Mouse (Mus musculus) myocyte (in vitro differentiated cells): Measurements from ENCODE around the gene Slco3a1. TPM values are rescaled to one million over a fixed set of nuclear protein-coding genes. Genes with fewer than 3 reads are reported as not detected.
A peak's percentile ranks its signal among the peaks of the same experiment; 100 is the strongest.

Experiments used
- H3K27me3 ChIP-seq: one replicate; pipeline ENCODE4 v1.6.1; 2011; ENCODE audit not compliant: control insufficient read depth, insufficient read depth, insufficient read length
- H3K36me3 ChIP-seq: one replicate; pipeline ENCODE4 v1.6.1; 2011; ENCODE audit not compliant: control insufficient read depth, insufficient read depth
- H3K4me2 ChIP-seq: one replicate; pipeline ENCODE4 v1.6.1; 2011; ENCODE audit warnings: low read depth, control low read depth
- H3K4me3 ChIP-seq: one replicate; pipeline ENCODE4 v1.5.1; 2011; ENCODE audit warnings: mild to moderate bottlenecking, control low read depth, moderate library complexity
- H3K79me2 ChIP-seq: one replicate; pipeline ENCODE4 v1.6.1; 2011; ENCODE audit not compliant: control insufficient read depth, insufficient read depth
- H3ac ChIP-seq: one replicate; pipeline ENCODE4 v1.6.1; 2011; ENCODE audit not compliant: control insufficient read depth, insufficient read length
- CEBPB ChIP-seq: IDR thresholded peaks from 2 replicates; pipeline ENCODE4 v1.6.1; 2011; ENCODE audit warnings: mild to moderate bottlenecking, moderate library complexity; ENCODE audit not compliant: poor library complexity, insufficient read depth, severe bottlenecking
- E2F4 ChIP-seq: IDR thresholded peaks from one replicate; pipeline ENCODE4 v1.6.1; 2011; ENCODE audit warnings: mild to moderate bottlenecking, control low read depth, moderate library complexity; ENCODE audit not compliant: insufficient read depth
- MAX ChIP-seq: IDR thresholded peaks from one replicate; pipeline ENCODE4 v1.6.1; 2011; ENCODE audit warnings: low read depth, mild to moderate bottlenecking, control low read depth
- MYOD1 ChIP-seq, 3 experiments: IDR thresholded peaks; one replicate each; pipeline ENCODE4 v1.6.1; 2011; ENCODE audit warnings: control low read depth in 2 of 3, low read depth in 2 of 3, mild to moderate bottlenecking in 2 of 3, moderate library complexity in 1 of 3; ENCODE audit not compliant: insufficient read length in 2 of 3, control insufficient read depth in 1 of 3
- MYOG ChIP-seq, 3 experiments: IDR thresholded peaks; one replicate each; pipeline ENCODE4 v1.6.1; 2011; ENCODE audit warnings: control low read depth in 2 of 3, low read depth in 2 of 3, mild to moderate bottlenecking in 2 of 3; ENCODE audit not compliant: insufficient read length in 2 of 3, control insufficient read depth in 1 of 3, insufficient read depth in 1 of 3
- POLR2A ChIP-seq: IDR thresholded peaks from one replicate; pipeline ENCODE4 v1.6.1; 2011; ENCODE audit warnings: low read depth, mild to moderate bottlenecking, control low read depth, moderate library complexity; ENCODE audit not compliant: insufficient read length
- POLR2AphosphoS2 ChIP-seq: IDR thresholded peaks from one replicate; pipeline ENCODE4 v1.6.1; 2011; ENCODE audit warnings: low read depth, control low read depth; ENCODE audit not compliant: insufficient read length
- REST ChIP-seq: IDR thresholded peaks from one replicate; pipeline ENCODE4 v1.6.1; 2011; ENCODE audit warnings: mild to moderate bottlenecking, control low read depth, moderate library complexity; ENCODE audit not compliant: insufficient read depth, insufficient read length
- SRF ChIP-seq: IDR thresholded peaks from one replicate; pipeline ENCODE4 v1.6.1; 2011; ENCODE audit warnings: low read depth; ENCODE audit not compliant: control insufficient read depth, insufficient read length
- TCF12 ChIP-seq: IDR thresholded peaks from one replicate; pipeline ENCODE4 v1.6.1; 2011; ENCODE audit warnings: mild to moderate bottlenecking, control low read depth; ENCODE audit not compliant: poor library complexity, insufficient read depth, severe bottlenecking
- TCF3 ChIP-seq: IDR thresholded peaks from one replicate; pipeline ENCODE4 v1.6.1; 2011; ENCODE audit warnings: low read depth, control low read depth; ENCODE audit not compliant: insufficient read length
- USF1 ChIP-seq: IDR thresholded peaks from one replicate; pipeline ENCODE4 v1.6.1; 2011; ENCODE audit warnings: low read depth, mild to moderate bottlenecking, control low read depth, moderate library complexity
- polyA plus RNA-seq: library from polyadenylated mRNA; unstranded; fragments of >200 nt; fragmentation: generic; extraction: Trizol; gene quantifications from one replicate; pipeline ENCODE4 v1.2.1, GENCODE M21; 2012; ENCODE audit warnings: missing spikeins

Slco3a1 gene
- polyA plus RNA-seq, 1 experiment: 50.7 TPM

GRCm38 (mm10) chr7:74422731-74423130 is 131.8 kb downstream of the Slco3a1 start:
- peaks cover 3% of the 10 kb centered on the region for H3K79me2 ChIP-seq
- no peak for TF ChIP-seq POLR2AphosphoS2
- TF ChIP-seq USF1: no peak
- no peak for TF ChIP-seq POLR2A
- TF ChIP-seq TCF3: no peak
- TF ChIP-seq MYOD1 (IDR thresholded peaks at IDR 0.05; ENCODE audit: control insufficient read depth in 1 of 3, insufficient read length in 2 of 3, low read depth in 2 of 3): no peak
- TF ChIP-seq E2F4: no peak
- no peak for TF ChIP-seq REST
- no peak overlapping the region for H3ac ChIP-seq
- no peaks in the 10 kb centered on the region for H3K27me3 ChIP-seq
- no peak overlapping the region for H3K4me3 ChIP-seq
- H3K36me3 ChIP-seq: no peaks in the 10 kb centered on the region
- H3K4me2 ChIP-seq: no peak overlapping the region

GRCm38 (mm10) chr7:74422002-74422401 is 132.6 kb downstream of the Slco3a1 start:
- TF ChIP-seq TCF12: no peak
- no peak for TF ChIP-seq MYOD1 (IDR thresholded peaks at IDR 0.05; ENCODE audit: control insufficient read depth in 1 of 3, insufficient read length in 2 of 3, low read depth in 2 of 3)
- no peak for TF ChIP-seq MYOG (IDR thresholded peaks at IDR 0.05; ENCODE audit: control insufficient read depth in 1 of 3, insufficient read depth in 1 of 3, insufficient read length in 2 of 3, low read depth in 2 of 3)
- TF ChIP-seq POLR2A: no peak
- TF ChIP-seq MAX: no peak
- TF ChIP-seq REST: no peak
- TF ChIP-seq E2F4: no peak
- TF ChIP-seq POLR2AphosphoS2: no peak
- no peak for TF ChIP-seq TCF3
- no peaks in the 10 kb centered on the region for H3K36me3 ChIP-seq
- H3K4me3 ChIP-seq: no peak overlapping the region
- peaks cover 4% of the 10 kb centered on the region for H3K79me2 ChIP-seq
- no peaks in the 10 kb centered on the region for H3K27me3 ChIP-seq
- H3K4me2 ChIP-seq: no peak overlapping the region
- H3ac ChIP-seq: no peak overlapping the region

- Histone ChIP-seq H3K27me3 (no peaks in the 10 kb centered on the region), H3K79me2 (peaks cover 4% of the 10 kb centered on the region), H3K4me2 (no peak overlapping the region), H3K36me3 (no peaks in the 10 kb centered on the region), H3K4me3 (no peak overlapping the region), H3ac (no peak overlapping the region)
- TF ChIP-seq MYOD1 (IDR thresholded peaks at IDR 0.05; ENCODE audit: control insufficient read depth in 1 of 3, insufficient read length in 2 of 3, low read depth in 2 of 3): no peak
- no peak for TF ChIP-seq TCF12
- TF ChIP-seq SRF: no peak
- no peak for TF ChIP-seq USF1
- TF ChIP-seq POLR2A: no peak
- no peak for TF ChIP-seq E2F4
- TF ChIP-seq CEBPB: no peak
- no peak for TF ChIP-seq REST
- no peak for TF ChIP-seq TCF3
Observed at GRCm38 (mm10) chr7:74421591-74421990, 133.0 kb downstream of the Slco3a1 start.

GRCm38 (mm10) chr7:74419706-74420105 is 134.9 kb downstream of the Slco3a1 start:
- no peak overlapping the region for H3K4me2 ChIP-seq
- H3K27me3 ChIP-seq: no peaks in the 10 kb centered on the region
- H3ac ChIP-seq: no peak overlapping the region
- H3K36me3 ChIP-seq: no peaks in the 10 kb centered on the region
- no peak overlapping the region for H3K4me3 ChIP-seq
- TF ChIP-seq CEBPB (no peak), POLR2AphosphoS2 (no peak), TCF3 (no peak), USF1 (no peak), REST (no peak), MAX (no peak), SRF (no peak), TCF12 (no peak), POLR2A (no peak), MYOG (IDR thresholded peaks at IDR 0.05; ENCODE audit: control insufficient read depth in 1 of 3, insufficient read depth in 1 of 3, insufficient read length in 2 of 3, low read depth in 2 of 3) (no peak), E2F4 (no peak), MYOD1 (IDR thresholded peaks at IDR 0.05; ENCODE audit: control insufficient read depth in 1 of 3, insufficient read length in 2 of 3, low read depth in 2 of 3) (no peak)
- H3K79me2 ChIP-seq: peaks cover 4% of the 10 kb centered on the region

GRCm38 (mm10) chr7:74417009-74417408 is 137.6 kb downstream of the Slco3a1 start:
- no peaks in the 10 kb centered on the region for H3K27me3 ChIP-seq
- peaks cover 4% of the 10 kb centered on the region for H3K79me2 ChIP-seq
- H3K4me2 ChIP-seq: peak overlapping the region; percentile 16
- H3ac ChIP-seq: no peak overlapping the region
- H3K36me3 ChIP-seq: no peaks in the 10 kb centered on the region
- H3K4me3 ChIP-seq: no peak overlapping the region
- TF ChIP-seq MYOG (IDR thresholded peaks at IDR 0.05; ENCODE audit: control insufficient read depth in 1 of 3, insufficient read depth in 1 of 3, insufficient read length in 2 of 3, low read depth in 2 of 3): peak in 2 of 3 experiments; percentile 32 to 51
- peak in 2 of 3 experiments; percentile 58 to 77 for TF ChIP-seq MYOD1 (IDR thresholded peaks at IDR 0.05; ENCODE audit: control insufficient read depth in 1 of 3, insufficient read length in 2 of 3, low read depth in 2 of 3)
- no peak for TF ChIP-seq SRF
- TF ChIP-seq CEBPB: peak; percentile 55; the same call in 1 of the 2 replicates
